Mouse (Mus musculus): ENCODE measurements around the gene Klk1b8. TPM values are rescaled to one million over a fixed set of nuclear protein-coding genes. Genes with fewer than 3 reads are reported as not detected.

The Klk1b8 gene
- not detected in 2 replicates for polyA plus RNA-seq (2014; fragmentation: Nextera tagmentation; extraction: Ambion mirVana)

GRCm38 (mm10) chr7:43950364-43950763 is at the start of gene Klk1b8:
Gene Klk1b8, plus strand, starts transcription at chr7:43950664.
- no peak within 1 kb of the TSS for H3K9ac ChIP-seq (ENCODE audit: low read length)
- H3K27ac ChIP-seq (ENCODE audit: low read depth, low read length), result no peak within 1 kb of the TSS
- H3K27me3 ChIP-seq (ENCODE audit: control insufficient read depth, insufficient read depth, low read length), result no peaks in the 10 kb centered on the region
- H3K4me3 ChIP-seq (ENCODE audit: low read depth, low read length), result no peak within 1 kb of the TSS
- ATAC-seq (ENCODE audit: low FRiP score) (no peak), DNase-seq (ENCODE audit: low spot score, missing footprints) (no peak)
- WGBS, result 90% methylated on average over 2 of the region's 2 CpGs
- no peaks in the 10 kb centered on the region for H3K4me1 ChIP-seq (ENCODE audit: control insufficient read depth, insufficient read depth, low read length)
- H3K36me3 ChIP-seq (ENCODE audit: control insufficient read depth, insufficient read depth, low read length), result no peaks in the 10 kb centered on the region
- no peaks in the 10 kb centered on the region for H3K9me3 ChIP-seq (ENCODE audit: control insufficient read depth, low read length)
- H3K4me2 ChIP-seq, result no peak within 1 kb of the TSS

DNA sequence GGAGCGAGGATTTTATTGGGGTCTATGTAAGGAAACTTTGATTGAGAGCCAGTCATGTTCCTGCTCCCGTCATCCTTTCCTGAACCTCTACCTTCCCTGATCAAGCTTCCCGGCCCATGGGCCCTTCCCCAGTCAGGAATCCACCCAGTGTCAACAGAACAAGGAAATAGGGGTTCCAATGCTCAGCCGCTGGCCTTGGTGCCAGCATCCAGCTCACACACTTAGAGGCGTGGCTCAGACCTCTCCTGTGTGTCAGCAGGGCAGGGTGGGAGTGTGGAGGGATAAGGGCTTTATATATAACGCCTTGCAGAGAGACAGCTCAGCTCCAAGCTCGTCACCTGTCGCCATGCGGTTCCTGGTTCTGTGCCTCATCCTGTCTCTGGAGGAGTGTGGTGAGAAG is 35.6 kb upstream of the Klk1b8 start:
- Histone ChIP-seq H3K4me2 (no peak overlapping the region), H3K4me1 (ENCODE audit: control insufficient read depth, insufficient read depth, low read length) (no peaks in the 10 kb centered on the region), H3K36me3 (ENCODE audit: control insufficient read depth, insufficient read depth, low read length) (no peaks in the 10 kb centered on the region), H3K27me3 (ENCODE audit: control insufficient read depth, insufficient read depth, low read length) (no peaks in the 10 kb centered on the region), H3K9ac (ENCODE audit: low read length) (no peak overlapping the region), H3K4me3 (ENCODE audit: low read depth, low read length) (no peak overlapping the region), H3K9me3 (ENCODE audit: control insufficient read depth, low read length) (no peaks in the 10 kb centered on the region), H3K27ac (ENCODE audit: low read depth, low read length) (no peak overlapping the region)
- 80% methylated on average over 9 of the region's 9 CpGs for WGBS
- ATAC-seq (ENCODE audit: low FRiP score), result no peak
- no peak for DNase-seq (ENCODE audit: low spot score, missing footprints)

DNA sequence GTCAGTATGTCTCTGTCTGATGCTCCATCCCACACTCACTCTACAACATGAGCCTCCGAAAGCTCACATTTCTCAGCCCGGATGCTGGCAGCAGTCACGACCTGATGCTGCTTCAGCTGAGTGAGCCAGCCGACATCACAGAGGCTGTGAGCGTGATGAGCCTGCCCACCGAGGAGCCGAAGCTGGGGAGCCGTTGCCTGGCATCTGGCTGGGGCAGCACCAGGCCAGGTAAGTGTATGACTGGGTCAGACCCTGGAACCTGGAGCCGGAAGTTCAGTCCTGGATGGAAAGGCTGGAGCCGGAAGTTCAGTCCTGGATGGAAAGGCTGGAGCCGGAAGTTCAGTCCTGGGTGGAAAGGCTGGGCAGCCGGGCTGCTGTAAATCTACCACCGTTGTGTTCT is 32.0 kb upstream of the Klk1b8 start:
- WGBS, result 87% methylated on average over 13 of the region's 13 CpGs
- no peaks in the 10 kb centered on the region for H3K27me3 ChIP-seq (ENCODE audit: control insufficient read depth, insufficient read depth, low read length)
- no peak overlapping the region for H3K4me2 ChIP-seq
- no peaks in the 10 kb centered on the region for H3K9me3 ChIP-seq (ENCODE audit: control insufficient read depth, low read length)
- no peak overlapping the region for H3K4me3 ChIP-seq (ENCODE audit: low read depth, low read length)
- ATAC-seq (ENCODE audit: low FRiP score), result no peak
- no peak for DNase-seq (ENCODE audit: low spot score, missing footprints)
- H3K36me3 ChIP-seq (ENCODE audit: control insufficient read depth, insufficient read depth, low read length), result no peaks in the 10 kb centered on the region
- H3K27ac ChIP-seq (ENCODE audit: low read depth, low read length), result no peak overlapping the region
- H3K4me1 ChIP-seq (ENCODE audit: control insufficient read depth, insufficient read depth, low read length), result no peaks in the 10 kb centered on the region
- no peak overlapping the region for H3K9ac ChIP-seq (ENCODE audit: low read length)

- Histone ChIP-seq H3K27ac (ENCODE audit: low read depth, low read length) (no peak overlapping the region), H3K4me2 (no peak overlapping the region), H3K4me3 (ENCODE audit: low read depth, low read length) (no peak overlapping the region), H3K27me3 (ENCODE audit: control insufficient read depth, insufficient read depth, low read length) (no peaks in the 10 kb centered on the region), H3K9ac (ENCODE audit: low read length) (no peak overlapping the region), H3K9me3 (ENCODE audit: control insufficient read depth, low read length) (no peaks in the 10 kb centered on the region), H3K4me1 (ENCODE audit: control insufficient read depth, insufficient read depth, low read length) (no peaks in the 10 kb centered on the region), H3K36me3 (ENCODE audit: control insufficient read depth, insufficient read depth, low read length) (no peaks in the 10 kb centered on the region)
- ATAC-seq (ENCODE audit: low FRiP score), result no peak
- WGBS, result 75% methylated on average over 8 of the region's 8 CpGs
- DNase-seq (ENCODE audit: low spot score, missing footprints), result no peak
These were observed 31.6 kb upstream of the Klk1b8 start for GRCm38 (mm10) chr7:43918871-43919270.

- Histone ChIP-seq H3K36me3 (ENCODE audit: control insufficient read depth, insufficient read depth, low read length) (no peaks in the 10 kb centered on the region), H3K27ac (ENCODE audit: low read depth, low read length) (no peak overlapping the region), H3K4me1 (ENCODE audit: control insufficient read depth, insufficient read depth, low read length) (no peaks in the 10 kb centered on the region), H3K9ac (ENCODE audit: low read length) (no peak overlapping the region), H3K9me3 (ENCODE audit: control insufficient read depth, low read length) (no peaks in the 10 kb centered on the region), H3K4me2 (no peak overlapping the region), H3K4me3 (ENCODE audit: low read depth, low read length) (no peak overlapping the region), H3K27me3 (ENCODE audit: control insufficient read depth, insufficient read depth, low read length) (no peaks in the 10 kb centered on the region)
- 32% methylated on average over 14 of the region's 14 CpGs for WGBS
- DNase-seq (ENCODE audit: low spot score, missing footprints), result peak; percentile 93
- peak; percentile 89 for ATAC-seq (ENCODE audit: low FRiP score)
These were observed 30.7 kb upstream of the Klk1b8 start for GRCm38 (mm10) chr7:43919559-43920451.

- H3K4me3 ChIP-seq (ENCODE audit: low read depth, low read length), result no peak overlapping the region
- DNase-seq (ENCODE audit: low spot score, missing footprints) (no peak), ATAC-seq (ENCODE audit: low FRiP score) (no peak)
- H3K4me2 ChIP-seq, result no peak overlapping the region
- no peaks in the 10 kb centered on the region for H3K4me1 ChIP-seq (ENCODE audit: control insufficient read depth, insufficient read depth, low read length)
- no peak overlapping the region for H3K27ac ChIP-seq (ENCODE audit: low read depth, low read length)
- no peaks in the 10 kb centered on the region for H3K9me3 ChIP-seq (ENCODE audit: control insufficient read depth, low read length)
- no peaks in the 10 kb centered on the region for H3K36me3 ChIP-seq (ENCODE audit: control insufficient read depth, insufficient read depth, low read length)
- no peak overlapping the region for H3K9ac ChIP-seq (ENCODE audit: low read length)
- H3K27me3 ChIP-seq (ENCODE audit: control insufficient read depth, insufficient read depth, low read length), result no peaks in the 10 kb centered on the region
- WGBS, result 93% methylated on average over 3 of the region's 3 CpGs
These were observed 29.9 kb upstream of the Klk1b8 start for GRCm38 (mm10) chr7:43920582-43920981.

GRCm38 (mm10) chr7:43921087-43921486 is 29.4 kb upstream of the Klk1b8 start:
- DNase-seq (ENCODE audit: low spot score, missing footprints), result no peak
- Histone ChIP-seq H3K4me3 (ENCODE audit: low read depth, low read length) (no peak overlapping the region), H3K27me3 (ENCODE audit: control insufficient read depth, insufficient read depth, low read length) (no peaks in the 10 kb centered on the region), H3K27ac (ENCODE audit: low read depth, low read length) (no peak overlapping the region), H3K9me3 (ENCODE audit: control insufficient read depth, low read length) (no peaks in the 10 kb centered on the region), H3K4me1 (ENCODE audit: control insufficient read depth, insufficient read depth, low read length) (no peaks in the 10 kb centered on the region), H3K36me3 (ENCODE audit: control insufficient read depth, insufficient read depth, low read length) (no peaks in the 10 kb centered on the region), H3K4me2 (no peak overlapping the region), H3K9ac (ENCODE audit: low read length) (no peak overlapping the region)
- 85% methylated on average over 6 of the region's 6 CpGs for WGBS
- no peak for ATAC-seq (ENCODE audit: low FRiP score)

DNA sequence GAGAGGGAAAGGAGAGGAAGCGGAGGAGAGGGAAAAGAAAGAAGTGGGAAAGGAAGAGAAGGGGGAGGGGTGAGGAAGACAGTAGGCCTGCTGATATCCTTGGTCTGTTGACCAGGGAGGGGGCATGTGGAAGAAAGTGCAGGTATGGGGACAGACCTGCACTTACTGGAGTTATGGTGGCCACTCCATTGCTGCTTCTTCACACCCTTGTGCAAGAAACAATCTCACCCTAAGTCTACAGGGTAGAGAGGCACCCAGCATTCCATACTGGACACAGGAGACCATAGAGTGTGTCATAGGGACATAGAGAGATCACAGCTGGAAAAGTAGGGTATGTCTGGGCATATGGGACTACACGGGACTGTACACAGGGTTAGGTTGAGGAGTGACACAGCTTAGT is 28.5 kb upstream of the Klk1b8 start:
- Histone ChIP-seq H3K27ac (ENCODE audit: low read depth, low read length) (no peak overlapping the region), H3K36me3 (ENCODE audit: control insufficient read depth, insufficient read depth, low read length) (no peaks in the 10 kb centered on the region), H3K4me1 (ENCODE audit: control insufficient read depth, insufficient read depth, low read length) (no peaks in the 10 kb centered on the region), H3K4me3 (ENCODE audit: low read depth, low read length) (no peak overlapping the region), H3K4me2 (no peak overlapping the region), H3K27me3 (ENCODE audit: control insufficient read depth, insufficient read depth, low read length) (no peaks in the 10 kb centered on the region), H3K9ac (ENCODE audit: low read length) (no peak overlapping the region), H3K9me3 (ENCODE audit: control insufficient read depth, low read length) (no peaks in the 10 kb centered on the region)
- WGBS, result 88% methylated on average over 2 of the region's 2 CpGs
- DNase-seq (ENCODE audit: low spot score, missing footprints) (no peak), ATAC-seq (ENCODE audit: low FRiP score) (no peak)

DNA sequence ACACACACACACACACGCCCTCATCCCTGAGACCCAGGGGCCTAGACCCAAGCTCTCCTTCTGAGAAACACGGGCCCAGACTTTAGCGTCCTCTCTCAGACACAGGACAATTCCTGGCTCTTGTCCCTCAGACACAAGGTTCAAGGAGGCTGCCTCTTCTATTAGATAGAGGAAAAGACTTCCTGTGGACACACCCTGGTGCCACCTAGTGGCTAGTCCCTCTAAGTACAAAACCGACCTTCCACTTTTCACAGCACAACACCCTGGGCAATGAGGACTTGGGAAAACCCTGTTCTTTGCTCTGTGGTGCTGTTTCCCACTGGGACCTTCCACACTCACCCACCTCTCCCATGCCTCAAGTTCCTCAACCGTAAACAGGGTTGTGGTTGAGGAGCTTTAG is 24.5 kb upstream of the Klk1b8 start:
- no peak overlapping the region for H3K27ac ChIP-seq (ENCODE audit: low read depth, low read length)
- H3K27me3 ChIP-seq (ENCODE audit: control insufficient read depth, insufficient read depth, low read length), result no peaks in the 10 kb centered on the region
- H3K4me2 ChIP-seq, result no peak overlapping the region
- DNase-seq (ENCODE audit: low spot score, missing footprints) (no peak), ATAC-seq (ENCODE audit: low FRiP score) (no peak)
- no peaks in the 10 kb centered on the region for H3K4me1 ChIP-seq (ENCODE audit: control insufficient read depth, insufficient read depth, low read length)
- no peak overlapping the region for H3K4me3 ChIP-seq (ENCODE audit: low read depth, low read length)
- WGBS, result 59% methylated on average over 5 of the region's 5 CpGs
- H3K36me3 ChIP-seq (ENCODE audit: control insufficient read depth, insufficient read depth, low read length), result no peaks in the 10 kb centered on the region
- no peaks in the 10 kb centered on the region for H3K9me3 ChIP-seq (ENCODE audit: control insufficient read depth, low read length)
- no peak overlapping the region for H3K9ac ChIP-seq (ENCODE audit: low read length)

Data from midbrain, embryonic 11.5 days (tissue).